In the genomic region with DNA sequence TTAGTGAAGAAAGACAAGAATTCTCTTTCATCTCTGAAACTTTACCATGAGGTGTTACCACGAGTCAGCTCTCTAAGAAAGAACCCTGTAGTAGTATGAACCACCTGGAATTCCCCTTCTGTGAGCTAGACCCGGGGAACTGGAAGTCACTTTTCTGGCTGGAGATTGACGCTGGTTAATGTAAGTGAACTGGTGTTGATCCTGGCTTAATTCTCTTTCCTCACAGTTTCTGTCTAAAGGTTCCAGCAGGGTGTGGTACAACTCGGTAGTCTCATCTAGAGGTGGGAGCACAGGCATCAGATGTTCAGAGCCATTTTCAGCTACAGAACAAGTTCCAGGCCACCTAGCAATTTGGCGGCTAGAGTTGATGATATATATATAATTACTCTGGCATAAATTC, we compare ENCODE assay signal across 8 mouse cellular contexts. TPM values are rescaled to one million over a fixed set of nuclear protein-coding genes. Genes with fewer than 3 reads are reported as not detected.
DNase-seq lines count a peak whose midpoint lies in the region; ATAC-seq lines count a peak whose summit lies in the region.

No protein-coding gene starts in this region.

- intact Hi-C loops in gastrocnemius, postnatal 14 days (cut with DNase I; ENCODE audit: low total_unique reads): loop anchor here (10.0 kb wide), 1 partner anchor 248 kb away; no protein-coding TSS in a partner anchor

- H3K4me2 ChIP-seq in embryonic facial prominence, embryonic 12.5 days (replicated peaks): peak overlapping the region; percentile 56
- H3K4me2 ChIP-seq in intestine, embryonic 16.5 days (ENCODE audit: low read depth, low read length): peak overlapping the region; percentile 65
- peak overlapping the region; percentile 89 for H3K4me2 ChIP-seq in neural tube, embryonic 14.5 days (ENCODE audit: low read depth, low read length)

- ATAC-seq in embryonic facial prominence, embryonic 12.5 days (ENCODE audit: insufficient number of reproducible peaks, insufficient read depth, low FRiP score, low TSS enrichment): no peak
- ATAC-seq in intestine, embryonic 16.5 days: no peak
- no peak for ATAC-seq in neural tube, embryonic 14.5 days (ENCODE audit: low read depth)

- WGBS in embryonic facial prominence, embryonic 12.5 days: 31% methylated on average over 5 of the region's 5 CpGs
- WGBS in intestine, embryonic 16.5 days: 19% methylated on average over 5 of the region's 5 CpGs
- 47% methylated on average over 5 of the region's 5 CpGs for WGBS in neural tube, embryonic 14.5 days

- H3K27me3 ChIP-seq in embryonic facial prominence, embryonic 12.5 days: no peaks in the 10 kb centered on the region
- no peaks in the 10 kb centered on the region for H3K27me3 ChIP-seq in intestine, embryonic 16.5 days (replicated peaks; ENCODE audit: control insufficient read depth, insufficient read depth, low read length)
- H3K27me3 ChIP-seq in neural tube, embryonic 14.5 days (ENCODE audit: control insufficient read depth, insufficient read depth, low read length): peaks cover 2% of the 10 kb centered on the region; the same call in 1 of the 2 replicates

- H3K9ac ChIP-seq in embryonic facial prominence, embryonic 12.5 days: peak overlapping the region; percentile 72
- peak overlapping the region; percentile 73 for H3K9ac ChIP-seq in intestine, embryonic 16.5 days (ENCODE audit: low read depth, low read length)
- peak overlapping the region; percentile 50 for H3K9ac ChIP-seq in neural tube, embryonic 14.5 days (replicated peaks; ENCODE audit: low read depth, low read length)

- H3K9me3 ChIP-seq in embryonic facial prominence, embryonic 12.5 days: no peaks in the 10 kb centered on the region
- H3K9me3 ChIP-seq in intestine, embryonic 16.5 days (ENCODE audit: control insufficient read depth, low read length): no peaks in the 10 kb centered on the region
- no peaks in the 10 kb centered on the region for H3K9me3 ChIP-seq in neural tube, embryonic 14.5 days (ENCODE audit: control insufficient read depth, low read length)

- H3K4me1 ChIP-seq in embryonic facial prominence, embryonic 12.5 days: peaks cover 14% of the 10 kb centered on the region
- H3K4me1 ChIP-seq in intestine, embryonic 16.5 days (ENCODE audit: control insufficient read depth, insufficient read depth, low read length): 0 out of 2 replicates have a peak, but pooled peaks cover 4% of the 10 kb centered on the region
- H3K4me1 ChIP-seq in neural tube, embryonic 14.5 days (ENCODE audit: control insufficient read depth, insufficient read depth, low read length): peaks cover 13% of the 10 kb centered on the region

- peaks cover 8% of the 10 kb centered on the region; the same call in 1 of the 2 replicates for H3K36me3 ChIP-seq in embryonic facial prominence, embryonic 12.5 days
- no peaks in the 10 kb centered on the region for H3K36me3 ChIP-seq in intestine, embryonic 16.5 days (ENCODE audit: control insufficient read depth, insufficient read depth, low read length)
- H3K36me3 ChIP-seq in neural tube, embryonic 14.5 days (ENCODE audit: control insufficient read depth, insufficient read depth, low read length): 0 out of 2 replicates have a peak, but pooled peaks cover 4% of the 10 kb centered on the region

- H3K4me3 ChIP-seq in embryonic facial prominence, embryonic 12.5 days: peak overlapping the region; percentile 96
- H3K4me3 ChIP-seq in intestine, embryonic 16.5 days (ENCODE audit: low read length): peak overlapping the region; percentile 77
- H3K4me3 ChIP-seq in neural tube, embryonic 14.5 days (ENCODE audit: low read depth, low read length): peak overlapping the region; percentile 97

- H3K27ac ChIP-seq in embryonic facial prominence, embryonic 12.5 days: peak overlapping the region; percentile 90
- H3K27ac ChIP-seq in intestine, embryonic 16.5 days (ENCODE audit: low read length): peak overlapping the region; percentile 83
- H3K27ac ChIP-seq in neural tube, embryonic 14.5 days (ENCODE audit: low read depth, low read length): no peak overlapping the region

- peak; percentile 30 for DNase-seq in embryo, embryonic 10.5 days (ENCODE audit: low spot score)
- DNase-seq in embryo, embryonic 10 days (ENCODE audit: low spot score): no peak
- peak; percentile 68 for DNase-seq in A20 (ENCODE audit: low read depth, low spot score)
- no peak for DNase-seq in gastrocnemius, postnatal 14 days
- no peak for DNase-seq in frontal cortex, adult 2 months (ENCODE audit: extremely low spot score in 1 of 2, low spot score in 1 of 2)

RNA-seq across cellular contexts. Expression of gene Clpx, which starts 0.9 kb away (rescaled TPM):
- 56.5 and 59.1 TPM in 2 replicates for polyA plus RNA-seq in embryonic facial prominence, embryonic 12.5 days (2016; fragmentation: Nextera tagmentation; extraction: Ambion mirVana)
- polyA plus RNA-seq in intestine, embryonic 16.5 days (2015; fragmentation: Nextera tagmentation; extraction: Ambion mirVana): 46.6 and 49.7 TPM in 2 replicates
- polyA plus RNA-seq in neural tube, embryonic 14.5 days (2014; fragmentation: Nextera tagmentation; extraction: Ambion mirVana): 40.5 and 43.1 TPM in 2 replicates
- 10 to 100 TPM; 56.9 to 75.9 TPM for total RNA-seq in gastrocnemius, postnatal 14 days (2021)
- 19.1 and 22.2 TPM in 2 replicates for polyA plus RNA-seq in frontal cortex, adult 2 months (2012; rRNA removed)

RNA-seq across cellular contexts. Expression of gene Cilp, which starts 28.1 kb away (rescaled TPM):
- polyA plus RNA-seq in embryonic facial prominence, embryonic 12.5 days (2016; fragmentation: Nextera tagmentation; extraction: Ambion mirVana): 0.95 and 0.99 TPM in 2 replicates
- polyA plus RNA-seq in intestine, embryonic 16.5 days (2015; fragmentation: Nextera tagmentation; extraction: Ambion mirVana): 1.7 and 2.0 TPM in 2 replicates
- polyA plus RNA-seq in neural tube, embryonic 14.5 days (2014; fragmentation: Nextera tagmentation; extraction: Ambion mirVana): 0.23 and 0.57 TPM in 2 replicates
- total RNA-seq in gastrocnemius, postnatal 14 days (2021): 100 to 1,000 TPM in 1 of 2 experiments, 10 to 100 TPM in 1; 63.1 to 122 TPM
- polyA plus RNA-seq in frontal cortex, adult 2 months (2012; rRNA removed): 0.08 TPM in 2 replicates

RNA-seq across cellular contexts. Expression of gene Pdcd7, which starts 52.8 kb away (rescaled TPM):
- polyA plus RNA-seq in embryonic facial prominence, embryonic 12.5 days (2016; fragmentation: Nextera tagmentation; extraction: Ambion mirVana): 17.1 and 17.8 TPM in 2 replicates
- polyA plus RNA-seq in intestine, embryonic 16.5 days (2015; fragmentation: Nextera tagmentation; extraction: Ambion mirVana): 3.4 and 3.5 TPM in 2 replicates
- polyA plus RNA-seq in neural tube, embryonic 14.5 days (2014; fragmentation: Nextera tagmentation; extraction: Ambion mirVana): 12.3 and 12.5 TPM in 2 replicates
- 10 to 100 TPM in 1 of 2 experiments, 1 to 10 TPM in 1; 9.1 to 13.2 TPM for total RNA-seq in gastrocnemius, postnatal 14 days (2021)
- 16.8 and 16.9 TPM in 2 replicates for polyA plus RNA-seq in frontal cortex, adult 2 months (2012; rRNA removed)

Comparison
In these comparisons a context has a peak if more than half of its experiments do, and no peak if none do; other contexts are left out.
1. DNase-seq: peak in embryo, embryonic 10.5 days (single experiment) and A20 (single experiment); none in embryo, embryonic 10 days (single experiment), gastrocnemius, postnatal 14 days (single experiment) and frontal cortex, adult 2 months (0 of 2).
2. Peak in every context shown above with its lines, with median percentiles within 50 percentile points of each other: H3K4me2 ChIP-seq, H3K4me3 ChIP-seq and H3K9ac ChIP-seq.